9 mouse cellular contexts compared by ENCODE assay signal in the genomic region with DNA sequence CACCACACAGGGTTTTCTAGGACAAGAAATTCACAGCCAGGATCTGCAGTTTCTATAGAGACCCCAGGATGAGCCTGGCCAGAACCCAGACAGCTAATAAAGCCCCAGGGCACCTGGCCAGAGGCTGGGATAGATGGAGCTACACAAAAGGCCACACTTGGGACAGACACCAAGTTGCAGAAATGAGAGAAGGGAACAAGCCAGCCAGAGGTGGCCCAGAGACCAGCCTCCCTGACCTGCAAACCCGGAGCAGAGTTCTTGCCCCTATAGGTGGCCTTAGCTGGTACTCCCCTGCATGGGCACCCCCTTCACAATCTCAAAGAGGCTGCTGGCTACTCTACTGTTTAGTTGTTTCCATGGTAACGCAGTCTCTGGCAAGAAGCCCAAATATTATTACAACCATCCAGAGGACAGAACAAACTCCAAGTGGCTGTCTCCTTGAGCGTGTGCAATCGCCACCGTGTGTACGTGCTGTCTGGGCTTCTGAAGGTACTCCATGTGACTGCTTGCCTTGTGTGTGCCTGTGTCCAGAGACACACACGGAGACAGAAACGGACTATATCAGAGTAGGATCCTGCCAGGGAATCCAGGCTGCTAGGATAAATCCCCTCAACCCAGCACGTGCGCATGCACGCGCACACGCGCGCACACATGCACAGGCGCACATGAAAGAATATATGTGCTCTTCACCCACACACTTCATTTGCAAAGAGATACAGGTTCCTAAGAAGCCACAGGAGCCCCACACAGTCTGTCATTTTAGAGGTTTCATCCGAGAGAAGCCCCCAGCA. TPM values are rescaled to one million over a fixed set of nuclear protein-coding genes. Genes with fewer than 3 reads are reported as not detected.
DNase-seq lines count a peak whose midpoint lies in the region; ATAC-seq and TF ChIP-seq lines count a peak whose summit lies in the region.
"Had no signal": no experiment of that assay in that cellular context is flagged by ENCODE, and none has a peak within 500 bp of the region (broad histone marks: within the 10 kb centered on the region; RNA-seq: fewer than 3 reads in every experiment).

No protein-coding gene starts in this region.

- no peak overlapping the region for H3K27ac ChIP-seq in ES-E14 (ENCODE audit: insufficient read depth, low read depth, low read length, poor library complexity, severe bottlenecking)
- peak overlapping the region; percentile 89 for H3K27ac ChIP-seq in forebrain, embryonic 12.5 days
- H3K27ac ChIP-seq in intestine, embryonic 15.5 days: peak overlapping the region; percentile 77

- no peaks in the 10 kb centered on the region for H3K27me3 ChIP-seq in forebrain, embryonic 12.5 days
- no peaks in the 10 kb centered on the region for H3K27me3 ChIP-seq in intestine, embryonic 15.5 days (replicated peaks)
- H3K27me3 ChIP-seq: megakaryocyte, embryonic 14.5 days had no signal

- peak overlapping the region; percentile 11; the same call in 1 of the 2 replicates for H3K9ac ChIP-seq in ES-E14 (ENCODE audit: insufficient read depth, low read depth, low read length, poor library complexity, severe bottlenecking)
- H3K9ac ChIP-seq in forebrain, embryonic 12.5 days: peak overlapping the region; percentile 48
- H3K9ac ChIP-seq in intestine, embryonic 15.5 days: peak overlapping the region; percentile 36; the same call in 1 of the 2 replicates

- 33% methylated on average over 17 of the region's 17 CpGs for WGBS in forebrain, embryonic 12.5 days
- 43% methylated on average over 17 of the region's 17 CpGs for WGBS in intestine, embryonic 15.5 days

- peaks cover 37% of the 10 kb centered on the region for H3K36me3 ChIP-seq in ES-E14 (ENCODE audit: control insufficient read depth, insufficient read depth, low read length, poor library complexity, severe bottlenecking)
- H3K36me3 ChIP-seq in forebrain, embryonic 12.5 days (replicated peaks): peaks cover 36% of the 10 kb centered on the region
- peaks cover 20% of the 10 kb centered on the region for H3K36me3 ChIP-seq in intestine, embryonic 15.5 days

- peak; percentile 92 for DNase-seq in heart, adult 11 months
- no peak for DNase-seq in heart, adult 8-10 months (ENCODE audit: low spot score)
- no peak for DNase-seq in ES-E14 (ENCODE audit: low read depth, low spot score)
- peak; percentile 88 for DNase-seq in lung, postnatal 36 days
- no peak for DNase-seq in adrenal gland, adult 18-20 months (ENCODE audit: low spot score in 2 of 2)

- H3K4me2 ChIP-seq in forebrain, embryonic 12.5 days: peak overlapping the region; percentile 84
- peak overlapping the region; percentile 41 for H3K4me2 ChIP-seq in intestine, embryonic 15.5 days (replicated peaks)

- H3K4me3 ChIP-seq in ES-E14 (ENCODE audit: insufficient read depth in 1 of 2, low read depth in 1 of 2, low read length in 2 of 2, poor library complexity in 1 of 2, severe bottlenecking in 1 of 2): no peak overlapping the region
- peak overlapping the region; percentile 26 for H3K4me3 ChIP-seq in forebrain, embryonic 12.5 days (replicated peaks)
- 0 out of 2 replicates have a peak overlapping the region, but pooled peaks have one; percentile 11 for H3K4me3 ChIP-seq in intestine, embryonic 15.5 days (replicated peaks)
- H3K4me3 ChIP-seq: megakaryocyte, embryonic 14.5 days had no signal

- no peaks in the 10 kb centered on the region for H3K9me3 ChIP-seq in ES-E14 (ENCODE audit: control insufficient read depth, insufficient read depth, low read depth, low read length)
- no peaks in the 10 kb centered on the region for H3K9me3 ChIP-seq in forebrain, embryonic 12.5 days
- no peaks in the 10 kb centered on the region for H3K9me3 ChIP-seq in intestine, embryonic 15.5 days
- H3K9me3 ChIP-seq: megakaryocyte, embryonic 14.5 days had no signal

- no peak for ATAC-seq in forebrain, embryonic 12.5 days (ENCODE audit: low FRiP score)
- peak; percentile 60 for ATAC-seq in intestine, embryonic 15.5 days
- ATAC-seq in megakaryocyte-erythroid progenitor cell, adult 5-6 weeks (replicated peaks; ENCODE audit: low FRiP score, low TSS enrichment, poor library complexity, severe bottlenecking): no peak

- peaks cover 3 to 19% of the 10 kb centered on the region in 2 experiments; a peak in 3 of 4 replicates for H3K4me1 ChIP-seq in ES-E14 (ENCODE audit: control insufficient read depth in 2 of 2, insufficient read depth in 2 of 2, low read length in 2 of 2, poor library complexity in 1 of 2)
- peaks cover 47% of the 10 kb centered on the region for H3K4me1 ChIP-seq in forebrain, embryonic 12.5 days
- peaks cover 44% of the 10 kb centered on the region for H3K4me1 ChIP-seq in intestine, embryonic 15.5 days (replicated peaks)

- in situ Hi-C loops in ES-E14 (cut with MboI; ENCODE audit: low sequenced_read_pairs in 2 of 2, unreplicated experiment in 2 of 2): loop anchor here in 1 of 2 experiments (10.0 kb wide), 1 partner anchor 60 kb away; no protein-coding TSS in a partner anchor

TF ChIP-seq in ES-E14, 5 proteins besides CTCF, POLR2A, EP300 and RAD21:
- no peak for TF ChIP-seq HCFC1 (IDR thresholded peaks at IDR 0.05; ENCODE audit: borderline replicate concordance, insufficient read depth, low read length)
- TF ChIP-seq CHD2 (IDR thresholded peaks at IDR 0.05; ENCODE audit: low read depth, low read length): no peak
- TF ChIP-seq MAFK (IDR thresholded peaks at IDR 0.05; ENCODE audit: insufficient read depth, low read depth, low read length): no peak
- TF ChIP-seq ZC3H11A (IDR thresholded peaks at IDR 0.05; ENCODE audit: borderline replicate concordance, low read depth, low read length): no peak
- no peak for TF ChIP-seq ZNF384 (IDR thresholded peaks at IDR 0.05; ENCODE audit: low read depth, low read length)

RNA-seq across cellular contexts. Expression of gene Pcgf2, which starts 5.2 kb away (rescaled TPM):
- 1 to 10 TPM; 4.6 to 6.3 (median 5.3) TPM for total RNA-seq in heart, adult 8-10 months (2022)
- 20.1 and 28.4 TPM in 2 replicates for total RNA-seq in ES-E14 (2012; rRNA removed)
- polyA plus RNA-seq in forebrain, embryonic 12.5 days (2016; fragmentation: Nextera tagmentation; extraction: Ambion mirVana): 24.2 TPM in 2 replicates
- 12.7 and 12.8 TPM in 2 replicates for polyA plus RNA-seq in intestine, embryonic 15.5 days (2015; fragmentation: Nextera tagmentation; extraction: Ambion mirVana)
- 6.8 and 19.0 TPM in 2 replicates for total RNA-seq in megakaryocyte-erythroid progenitor cell, adult 5-6 weeks (2014; fragmentation: Nextera tagmentation)
- total RNA-seq in megakaryocyte-erythroid progenitor cell, adult 5-6 weeks (2017): 0.23 and 0.28 TPM in 2 replicates
- 10 to 100 TPM; 18.6 to 19.5 TPM for total RNA-seq in adrenal gland, adult 18-20 months (2021)

RNA-seq across cellular contexts. Expression of gene Psmb3, which starts 8.1 kb away (rescaled TPM):
- 100 to 1,000 TPM; 145 to 154 (median 150) TPM for total RNA-seq in heart, adult 8-10 months (2022)
- 522 and 677 TPM in 2 replicates for total RNA-seq in ES-E14 (2012; rRNA removed)
- 457 TPM in 2 replicates for polyA plus RNA-seq in forebrain, embryonic 12.5 days (2016; fragmentation: Nextera tagmentation; extraction: Ambion mirVana)
- 426 and 480 TPM in 2 replicates for polyA plus RNA-seq in intestine, embryonic 15.5 days (2015; fragmentation: Nextera tagmentation; extraction: Ambion mirVana)
- total RNA-seq in megakaryocyte-erythroid progenitor cell, adult 5-6 weeks (2014; fragmentation: Nextera tagmentation): 226 and 360 TPM in 2 replicates
- 171 and 175 TPM in 2 replicates for total RNA-seq in megakaryocyte-erythroid progenitor cell, adult 5-6 weeks (2017)
- total RNA-seq in adrenal gland, adult 18-20 months (2021): 100 to 1,000 TPM; 221 to 238 TPM

RNA-seq across cellular contexts. Expression of gene Cisd3, which starts 9.5 kb away (rescaled TPM):
- 100 to 1,000 TPM; 133 to 158 (median 141) TPM for total RNA-seq in heart, adult 8-10 months (2022)
- 49.9 and 66.0 TPM in 2 replicates for total RNA-seq in ES-E14 (2012; rRNA removed)
- 13.2 and 14.9 TPM in 2 replicates for polyA plus RNA-seq in forebrain, embryonic 12.5 days (2016; fragmentation: Nextera tagmentation; extraction: Ambion mirVana)
- polyA plus RNA-seq in intestine, embryonic 15.5 days (2015; fragmentation: Nextera tagmentation; extraction: Ambion mirVana): 79.9 and 93.0 TPM in 2 replicates
- 10.1 TPM in 1 of 2 replicates, not detected in the other for total RNA-seq in megakaryocyte-erythroid progenitor cell, adult 5-6 weeks (2014; fragmentation: Nextera tagmentation)
- 15.9 TPM in 1 of 2 replicates, not detected in the other for total RNA-seq in megakaryocyte-erythroid progenitor cell, adult 5-6 weeks (2017)
- total RNA-seq in adrenal gland, adult 18-20 months (2021): 100 to 1,000 TPM; 165 to 273 TPM

RNA-seq across cellular contexts. Expression of gene Mllt6, which starts 31.9 kb away (rescaled TPM):
- total RNA-seq in heart, adult 8-10 months (2022): 10 to 100 TPM; 68.8 to 84.0 (median 69.8) TPM
- total RNA-seq in ES-E14 (2012; rRNA removed): 113 and 142 TPM in 2 replicates
- 3.3 and 3.7 TPM in 2 replicates for polyA plus RNA-seq in forebrain, embryonic 12.5 days (2016; fragmentation: Nextera tagmentation; extraction: Ambion mirVana)
- 1.9 and 2.4 TPM in 2 replicates for polyA plus RNA-seq in intestine, embryonic 15.5 days (2015; fragmentation: Nextera tagmentation; extraction: Ambion mirVana)
- total RNA-seq in megakaryocyte-erythroid progenitor cell, adult 5-6 weeks (2014; fragmentation: Nextera tagmentation): 5.4 and 6.1 TPM in 2 replicates
- total RNA-seq in megakaryocyte-erythroid progenitor cell, adult 5-6 weeks (2017): 4.8 and 5.4 TPM in 2 replicates
- total RNA-seq in adrenal gland, adult 18-20 months (2021): 10 to 100 TPM; 42.4 to 44.0 TPM

RNA-seq across cellular contexts. Expression of gene Pip4k2b, which starts 49.4 kb away (rescaled TPM):
- 10 to 100 TPM; 21.9 to 26.6 (median 25.6) TPM for total RNA-seq in heart, adult 8-10 months (2022)
- 26.5 and 31.3 TPM in 2 replicates for total RNA-seq in ES-E14 (2012; rRNA removed)
- polyA plus RNA-seq in forebrain, embryonic 12.5 days (2016; fragmentation: Nextera tagmentation; extraction: Ambion mirVana): 2.7 and 2.8 TPM in 2 replicates
- polyA plus RNA-seq in intestine, embryonic 15.5 days (2015; fragmentation: Nextera tagmentation; extraction: Ambion mirVana): 1.0 and 1.2 TPM in 2 replicates
- total RNA-seq in megakaryocyte-erythroid progenitor cell, adult 5-6 weeks (2014; fragmentation: Nextera tagmentation): 26.4 and 28.6 TPM in 2 replicates
- total RNA-seq in megakaryocyte-erythroid progenitor cell, adult 5-6 weeks (2017): 24.3 and 26.6 TPM in 2 replicates
- 10 to 100 TPM; 22.4 to 26.5 TPM for total RNA-seq in adrenal gland, adult 18-20 months (2021)

Comparison
In these comparisons a context has a peak if more than half of its experiments do, and no peak if none do; other contexts are left out.
1. DNase-seq: peak in heart, adult 11 months (single experiment) and lung, postnatal 36 days (single experiment); none in heart, adult 8-10 months (single experiment), ES-E14 (single experiment) and adrenal gland, adult 18-20 months (0 of 2).
2. H3K4me3 ChIP-seq: peak in forebrain, embryonic 12.5 days (single experiment) and intestine, embryonic 15.5 days (single experiment); none in ES-E14 (0 of 2).
3. Peak in every context shown above with its lines, with median percentiles within 50 percentile points of each other: H3K9ac ChIP-seq.